Mouse (Mus musculus): Measurements from ENCODE around the gene Chat.

The Chat gene

GRCm38 (mm10) chr14:32381619-32382018 lies 84.2 kb downstream of the Chat start:
- H3K9me3 ChIP-seq (ENCODE audit: low read length): peaks cover 5% of the 10 kb centered on the region; the same call in 1 of the 2 replicates
- TF ChIP-seq NANOG (IDR thresholded peaks at IDR 0.05; ENCODE audit: borderline replicate concordance, low read length) (no peak), CTCF (conservative IDR thresholded peaks at IDR 0.05; ENCODE audit: low read length) (no peak), POU5F1 (IDR thresholded peaks at IDR 0.05; ENCODE audit: borderline replicate concordance, low read length) (no peak)
- peak overlapping the region; percentile 7; the same call in 1 of the 2 replicates for H3K4me3 ChIP-seq (replicated peaks; ENCODE audit: low read length)
- H3K4me1 ChIP-seq (replicated peaks; ENCODE audit: low read depth, low read length): peaks cover 58% of the 10 kb centered on the region
- no peaks in the 10 kb centered on the region for H3K36me3 ChIP-seq (ENCODE audit: insufficient read depth, low read length)
- H3K27me3 ChIP-seq (ENCODE audit: insufficient read depth, low read length): peaks cover 83% of the 10 kb centered on the region

- Histone ChIP-seq H3K36me3 (ENCODE audit: insufficient read depth, low read length) (no peaks in the 10 kb centered on the region), H3K4me3 (replicated peaks; ENCODE audit: low read length) (peak overlapping the region; percentile 24; the same call in 1 of the 2 replicates), H3K27me3 (ENCODE audit: insufficient read depth, low read length) (peaks cover 83% of the 10 kb centered on the region), H3K4me1 (replicated peaks; ENCODE audit: low read depth, low read length) (peaks cover 58% of the 10 kb centered on the region), H3K9me3 (ENCODE audit: low read length) (peaks cover 5% of the 10 kb centered on the region; the same call in 1 of the 2 replicates)
- TF ChIP-seq CTCF (conservative IDR thresholded peaks at IDR 0.05; ENCODE audit: low read length): no peak
- TF ChIP-seq NANOG (IDR thresholded peaks at IDR 0.05; ENCODE audit: borderline replicate concordance, low read length): no peak
- no peak for TF ChIP-seq POU5F1 (IDR thresholded peaks at IDR 0.05; ENCODE audit: borderline replicate concordance, low read length)
Observed at GRCm38 (mm10) chr14:32381066-32381465, 84.7 kb downstream of the Chat start.

- Histone ChIP-seq H3K4me3 (replicated peaks; ENCODE audit: low read length) (peak overlapping the region; percentile 24), H3K36me3 (ENCODE audit: insufficient read depth, low read length) (no peaks in the 10 kb centered on the region), H3K9me3 (ENCODE audit: low read length) (peaks cover 2% of the 10 kb centered on the region; the same call in 1 of the 2 replicates), H3K27me3 (ENCODE audit: insufficient read depth, low read length) (peaks cover 81% of the 10 kb centered on the region), H3K4me1 (replicated peaks; ENCODE audit: low read depth, low read length) (peaks cover 58% of the 10 kb centered on the region)
- TF ChIP-seq POU5F1 (IDR thresholded peaks at IDR 0.05; ENCODE audit: borderline replicate concordance, low read length) (no peak), NANOG (IDR thresholded peaks at IDR 0.05; ENCODE audit: borderline replicate concordance, low read length) (no peak), CTCF (conservative IDR thresholded peaks at IDR 0.05; ENCODE audit: low read length) (no peak)
Observed at GRCm38 (mm10) chr14:32380099-32380480, 85.7 kb downstream of the Chat start.

GRCm38 (mm10) chr14:32379395-32380098 lies 86.2 kb downstream of the Chat start:
- Histone ChIP-seq H3K27me3 (ENCODE audit: insufficient read depth, low read length) (peaks cover 80% of the 10 kb centered on the region), H3K9me3 (ENCODE audit: low read length) (no peaks in the 10 kb centered on the region), H3K36me3 (ENCODE audit: insufficient read depth, low read length) (no peaks in the 10 kb centered on the region), H3K4me3 (replicated peaks; ENCODE audit: low read length) (peak overlapping the region; percentile 24), H3K4me1 (replicated peaks; ENCODE audit: low read depth, low read length) (peaks cover 58% of the 10 kb centered on the region)
- TF ChIP-seq CTCF (conservative IDR thresholded peaks at IDR 0.05; ENCODE audit: low read length) (no peak), NANOG (IDR thresholded peaks at IDR 0.05; ENCODE audit: borderline replicate concordance, low read length) (peak; percentile 96)

GRCm38 (mm10) chr14:32372510-32372909 lies 93.3 kb downstream of the Chat start:
- no peaks in the 10 kb centered on the region for H3K9me3 ChIP-seq (ENCODE audit: low read length)
- H3K4me3 ChIP-seq (replicated peaks; ENCODE audit: low read length): no peak overlapping the region
- no peak for TF ChIP-seq CTCF (conservative IDR thresholded peaks at IDR 0.05; ENCODE audit: low read length)
- TF ChIP-seq NANOG (IDR thresholded peaks at IDR 0.05; ENCODE audit: borderline replicate concordance, low read length): no peak
- no peak for TF ChIP-seq POU5F1 (IDR thresholded peaks at IDR 0.05; ENCODE audit: borderline replicate concordance, low read length)
- no peaks in the 10 kb centered on the region for H3K36me3 ChIP-seq (ENCODE audit: insufficient read depth, low read length)
- H3K27me3 ChIP-seq (ENCODE audit: insufficient read depth, low read length): peaks cover 71% of the 10 kb centered on the region
- peaks cover 3% of the 10 kb centered on the region; the same call in 1 of the 2 replicates for H3K4me1 ChIP-seq (replicated peaks; ENCODE audit: low read depth, low read length)

- H3K4me3 ChIP-seq (replicated peaks; ENCODE audit: low read length): no peak overlapping the region
- peaks cover 59% of the 10 kb centered on the region for H3K27me3 ChIP-seq (ENCODE audit: insufficient read depth, low read length)
- TF ChIP-seq CTCF (conservative IDR thresholded peaks at IDR 0.05; ENCODE audit: low read length) (no peak), NANOG (IDR thresholded peaks at IDR 0.05; ENCODE audit: borderline replicate concordance, low read length) (no peak), POU5F1 (IDR thresholded peaks at IDR 0.05; ENCODE audit: borderline replicate concordance, low read length) (no peak)
- H3K4me1 ChIP-seq (replicated peaks; ENCODE audit: low read depth, low read length): peaks cover 13% of the 10 kb centered on the region
- no peaks in the 10 kb centered on the region for H3K9me3 ChIP-seq (ENCODE audit: low read length)
- H3K36me3 ChIP-seq (ENCODE audit: insufficient read depth, low read length): no peaks in the 10 kb centered on the region
Observed at GRCm38 (mm10) chr14:32369756-32370155, 96.0 kb downstream of the Chat start.

GRCm38 (mm10) chr14:32364359-32364758 lies 101.4 kb downstream of the Chat start:
- Histone ChIP-seq H3K27me3 (ENCODE audit: insufficient read depth, low read length) (peaks cover 18% of the 10 kb centered on the region), H3K4me1 (replicated peaks; ENCODE audit: low read depth, low read length) (peaks cover 18% of the 10 kb centered on the region), H3K36me3 (ENCODE audit: insufficient read depth, low read length) (no peaks in the 10 kb centered on the region), H3K4me3 (replicated peaks; ENCODE audit: low read length) (no peak overlapping the region), H3K9me3 (ENCODE audit: low read length) (no peaks in the 10 kb centered on the region)
- no peak for TF ChIP-seq NANOG (IDR thresholded peaks at IDR 0.05; ENCODE audit: borderline replicate concordance, low read length)
- no peak for TF ChIP-seq CTCF (conservative IDR thresholded peaks at IDR 0.05; ENCODE audit: low read length)
- no peak for TF ChIP-seq POU5F1 (IDR thresholded peaks at IDR 0.05; ENCODE audit: borderline replicate concordance, low read length)

All from E14TG2a.4 (cell line).